Mouse (Mus musculus): ENCODE measurements around the gene Nepro. TPM values are rescaled to one million over a fixed set of nuclear protein-coding genes. Genes with fewer than 3 reads are reported as not detected.

Nepro gene
- polyA plus RNA-seq, 1 experiment from 2014 or later: 10.0 TPM

DNA sequence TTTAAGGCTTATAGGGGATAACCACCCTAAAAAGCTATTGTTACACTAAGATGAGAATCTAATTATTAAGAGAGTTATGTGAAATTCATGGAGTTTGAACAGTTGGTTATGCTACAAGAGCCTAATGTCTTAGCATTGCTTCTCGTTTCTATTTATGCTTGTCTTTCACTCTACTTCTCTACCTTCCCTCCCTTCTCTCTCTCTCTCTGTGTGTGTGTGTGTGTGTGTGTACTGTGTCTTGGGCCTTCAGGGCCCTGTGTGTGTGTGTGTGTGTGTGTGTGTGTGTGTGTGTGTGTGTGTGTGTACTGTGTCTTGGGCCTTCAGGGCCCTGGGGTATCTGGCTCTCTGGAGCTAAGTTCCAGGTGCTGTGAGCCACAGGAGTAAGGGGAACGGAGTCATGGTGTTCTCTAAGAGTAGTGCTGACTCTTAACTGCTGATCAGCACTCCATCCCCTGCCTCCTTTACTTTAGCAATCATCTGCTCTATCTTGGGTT lies 6.9 kb upstream of the Nepro start:
- Histone ChIP-seq H3K4me3 (ENCODE audit: low read depth, low read length) (no peak overlapping the region), H3K36me3 (ENCODE audit: control insufficient read depth, insufficient read depth, low read length) (0 out of 2 replicates have a peak, but pooled peaks cover 3% of the 10 kb centered on the region), H3K4me2 (replicated peaks; ENCODE audit: low read depth, low read length) (no peak overlapping the region), H3K4me1 (ENCODE audit: control insufficient read depth, insufficient read depth, low read length) (no peaks in the 10 kb centered on the region), H3K27me3 (ENCODE audit: control insufficient read depth, insufficient read depth, low read length) (no peaks in the 10 kb centered on the region), H3K27ac (ENCODE audit: low read length) (no peak overlapping the region; the same call in 1 of the 2 replicates), H3K9me3 (ENCODE audit: control insufficient read depth, low read depth, low read length) (no peaks in the 10 kb centered on the region), H3K9ac (replicated peaks; ENCODE audit: low read depth, low read length) (no peak overlapping the region)
- ATAC-seq (ENCODE audit: insufficient number of reproducible peaks, insufficient read depth, low FRiP score, low read depth): no peak
- 71% methylated on average over 2 of the region's 2 CpGs for WGBS

DNA sequence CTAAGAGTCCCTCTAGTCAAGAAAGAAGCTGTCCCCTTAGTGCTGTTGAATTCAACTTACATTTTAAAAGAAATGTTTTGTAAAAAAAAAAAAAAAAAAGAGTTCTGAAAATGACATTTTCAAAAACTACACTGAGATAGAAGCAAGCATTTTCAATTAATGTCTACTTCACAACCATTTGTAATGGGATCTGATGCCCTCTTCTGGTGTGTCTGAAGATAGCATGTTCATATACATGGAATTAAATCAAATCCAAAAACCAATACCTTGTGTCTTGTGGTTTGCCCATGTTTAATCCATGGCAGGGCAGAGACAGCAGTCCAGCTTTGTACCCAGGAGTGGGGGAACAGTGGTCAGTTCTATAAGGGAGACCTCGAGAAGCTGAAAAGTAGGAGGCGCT lies 6.3 kb upstream of the Nepro start:
- Histone ChIP-seq H3K9me3 (ENCODE audit: control insufficient read depth, low read depth, low read length) (no peaks in the 10 kb centered on the region), H3K4me1 (ENCODE audit: control insufficient read depth, insufficient read depth, low read length) (no peaks in the 10 kb centered on the region), H3K9ac (replicated peaks; ENCODE audit: low read depth, low read length) (no peak overlapping the region), H3K4me3 (ENCODE audit: low read depth, low read length) (no peak overlapping the region), H3K27ac (ENCODE audit: low read length) (no peak overlapping the region), H3K4me2 (replicated peaks; ENCODE audit: low read depth, low read length) (no peak overlapping the region), H3K36me3 (ENCODE audit: control insufficient read depth, insufficient read depth, low read length) (0 out of 2 replicates have a peak, but pooled peaks cover 3% of the 10 kb centered on the region), H3K27me3 (ENCODE audit: control insufficient read depth, insufficient read depth, low read length) (no peaks in the 10 kb centered on the region)
- ATAC-seq (ENCODE audit: insufficient number of reproducible peaks, insufficient read depth, low FRiP score, low read depth): no peak
- 77% methylated on average over 2 of the region's 2 CpGs for WGBS

DNA sequence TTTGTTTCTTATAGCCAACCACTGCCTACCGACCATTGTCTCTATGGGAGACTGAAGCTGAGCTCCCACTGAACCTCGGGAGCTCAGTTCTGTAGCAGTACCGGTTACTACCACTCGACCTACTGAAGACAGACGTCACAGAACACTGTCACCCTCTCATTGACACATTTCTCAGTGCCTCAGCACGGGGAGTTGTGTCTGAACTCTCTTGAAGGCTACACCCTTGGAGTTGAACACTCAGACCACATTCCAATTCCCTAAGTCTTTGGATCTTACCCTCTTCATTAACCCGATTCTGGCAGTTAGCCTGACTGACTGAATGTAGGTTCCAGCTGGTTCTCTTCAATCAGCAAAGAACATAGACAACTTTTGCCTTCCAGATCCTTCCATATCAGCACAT lies 4.8 kb upstream of the Nepro start:
- 75% methylated on average over 7 of the region's 7 CpGs for WGBS
- H3K27me3 ChIP-seq (ENCODE audit: control insufficient read depth, insufficient read depth, low read length): no peaks in the 10 kb centered on the region
- H3K4me2 ChIP-seq (replicated peaks; ENCODE audit: low read depth, low read length): no peak overlapping the region
- H3K9me3 ChIP-seq (ENCODE audit: control insufficient read depth, low read depth, low read length): no peaks in the 10 kb centered on the region
- H3K27ac ChIP-seq (ENCODE audit: low read length): no peak overlapping the region
- 0 out of 2 replicates have a peak, but pooled peaks cover 3% of the 10 kb centered on the region for H3K36me3 ChIP-seq (ENCODE audit: control insufficient read depth, insufficient read depth, low read length)
- H3K4me1 ChIP-seq (ENCODE audit: control insufficient read depth, insufficient read depth, low read length): 0 out of 2 replicates have a peak, but pooled peaks cover 4% of the 10 kb centered on the region
- no peak for ATAC-seq (ENCODE audit: insufficient number of reproducible peaks, insufficient read depth, low FRiP score, low read depth)
- H3K4me3 ChIP-seq (ENCODE audit: low read depth, low read length): no peak overlapping the region
- H3K9ac ChIP-seq (replicated peaks; ENCODE audit: low read depth, low read length): no peak overlapping the region

DNA sequence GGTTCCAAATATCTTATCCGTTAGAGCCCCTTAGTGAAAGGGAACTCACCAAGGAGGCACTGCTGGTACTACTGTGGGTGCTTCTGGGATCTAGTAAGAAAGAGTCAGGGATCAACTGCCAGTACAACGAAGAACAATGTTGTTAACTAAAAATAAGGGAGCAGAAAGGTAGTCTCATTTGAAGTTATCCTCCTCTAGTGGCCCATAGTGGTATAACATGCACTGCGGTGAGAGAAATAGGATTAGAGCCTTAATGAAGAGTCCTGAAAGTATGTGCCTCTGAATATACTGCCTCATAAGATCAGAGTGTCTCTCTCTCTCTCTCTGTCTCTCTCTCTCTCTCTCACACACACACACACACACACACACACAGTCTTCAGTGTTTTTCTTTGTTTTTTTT lies 3.6 kb upstream of the Nepro start:
- no peak overlapping the region for H3K4me2 ChIP-seq (replicated peaks; ENCODE audit: low read depth, low read length)
- H3K27me3 ChIP-seq (ENCODE audit: control insufficient read depth, insufficient read depth, low read length): no peaks in the 10 kb centered on the region
- 89% methylated on average over 3 of the region's 3 CpGs for WGBS
- peaks cover 8% of the 10 kb centered on the region; the same call in 1 of the 2 replicates for H3K4me1 ChIP-seq (ENCODE audit: control insufficient read depth, insufficient read depth, low read length)
- H3K27ac ChIP-seq (ENCODE audit: low read length): no peak overlapping the region
- no peak for ATAC-seq (ENCODE audit: insufficient number of reproducible peaks, insufficient read depth, low FRiP score, low read depth)
- no peak overlapping the region for H3K9ac ChIP-seq (replicated peaks; ENCODE audit: low read depth, low read length)
- H3K9me3 ChIP-seq (ENCODE audit: control insufficient read depth, low read depth, low read length): no peaks in the 10 kb centered on the region
- 0 out of 2 replicates have a peak, but pooled peaks cover 3% of the 10 kb centered on the region for H3K36me3 ChIP-seq (ENCODE audit: control insufficient read depth, insufficient read depth, low read length)
- no peak overlapping the region for H3K4me3 ChIP-seq (ENCODE audit: low read depth, low read length)

DNA sequence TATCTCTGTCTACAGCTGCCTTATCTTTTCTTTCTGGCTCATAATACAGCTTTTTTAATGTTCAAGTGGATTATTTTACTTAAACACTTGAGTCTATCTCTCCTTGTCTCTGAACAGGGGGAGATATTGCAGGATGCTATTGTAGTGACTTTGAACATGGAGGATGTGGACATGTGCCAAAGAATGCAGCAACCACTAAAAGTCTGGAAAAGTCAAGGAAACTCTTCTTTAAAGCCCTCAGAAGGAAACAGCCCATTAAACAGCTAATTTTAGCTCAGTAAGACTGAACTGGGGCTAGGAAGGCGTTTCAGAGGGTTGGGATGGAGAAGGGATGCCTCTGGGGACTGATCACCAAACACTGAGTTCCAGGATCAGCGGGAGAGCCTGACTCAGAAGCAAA lies 1.4 kb upstream of the Nepro start:
- peaks cover 14% of the 10 kb centered on the region; the same call in 1 of the 2 replicates for H3K4me1 ChIP-seq (ENCODE audit: control insufficient read depth, insufficient read depth, low read length)
- no peak overlapping the region for H3K9ac ChIP-seq (replicated peaks; ENCODE audit: low read depth, low read length)
- H3K36me3 ChIP-seq (ENCODE audit: control insufficient read depth, insufficient read depth, low read length): peaks cover 4% of the 10 kb centered on the region; the same call in 1 of the 2 replicates
- no peak overlapping the region for H3K4me3 ChIP-seq (ENCODE audit: low read depth, low read length)
- no peak overlapping the region for H3K4me2 ChIP-seq (replicated peaks; ENCODE audit: low read depth, low read length)
- 74% methylated on average over 2 of the region's 2 CpGs for WGBS
- no peaks in the 10 kb centered on the region for H3K27me3 ChIP-seq (ENCODE audit: control insufficient read depth, insufficient read depth, low read length)
- no peaks in the 10 kb centered on the region for H3K9me3 ChIP-seq (ENCODE audit: control insufficient read depth, low read depth, low read length)
- ATAC-seq (ENCODE audit: insufficient number of reproducible peaks, insufficient read depth, low FRiP score, low read depth): no peak
- H3K27ac ChIP-seq (ENCODE audit: low read length): no peak overlapping the region; the same call in 1 of the 2 replicates

DNA sequence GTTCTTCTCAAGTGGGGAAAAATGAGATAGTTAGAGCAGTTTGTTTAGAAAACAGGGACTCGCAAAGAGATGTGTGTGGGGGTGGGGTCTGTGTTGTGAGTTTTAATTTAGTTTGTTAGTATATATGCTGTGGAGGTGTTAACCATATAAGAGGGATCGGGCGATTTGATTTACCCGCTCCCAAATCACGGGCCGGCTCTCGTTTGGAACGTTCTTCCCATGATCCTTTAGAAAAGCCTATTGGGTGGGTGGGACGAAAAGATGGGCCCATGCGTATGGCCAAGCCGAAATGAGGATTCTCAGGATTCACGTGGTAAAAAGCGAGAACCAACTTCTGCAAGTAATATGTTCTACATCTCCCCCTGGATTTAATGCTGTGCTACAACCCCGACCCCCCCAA lies 746 bp downstream of the Nepro start:
- H3K36me3 ChIP-seq (ENCODE audit: control insufficient read depth, insufficient read depth, low read length): peaks cover 13% of the 10 kb centered on the region; the same call in 1 of the 2 replicates
- H3K4me1 ChIP-seq (ENCODE audit: control insufficient read depth, insufficient read depth, low read length): peaks cover 14% of the 10 kb centered on the region; the same call in 1 of the 2 replicates
- under 1% methylated on average over 14 of the region's 14 CpGs for WGBS
- ATAC-seq (ENCODE audit: insufficient number of reproducible peaks, insufficient read depth, low FRiP score, low read depth): peak; percentile 6; the same call in 1 of the 2 replicates
- H3K4me2 ChIP-seq (replicated peaks; ENCODE audit: low read depth, low read length): peak overlapping the region; percentile 72
- no peaks in the 10 kb centered on the region for H3K27me3 ChIP-seq (ENCODE audit: control insufficient read depth, insufficient read depth, low read length)
- H3K27ac ChIP-seq (ENCODE audit: low read length): peak overlapping the region; percentile 89
- peak overlapping the region; percentile 82 for H3K9ac ChIP-seq (replicated peaks; ENCODE audit: low read depth, low read length)
- no peaks in the 10 kb centered on the region for H3K9me3 ChIP-seq (ENCODE audit: control insufficient read depth, low read depth, low read length)
- peak overlapping the region; percentile 52 for H3K4me3 ChIP-seq (ENCODE audit: low read depth, low read length)

DNA sequence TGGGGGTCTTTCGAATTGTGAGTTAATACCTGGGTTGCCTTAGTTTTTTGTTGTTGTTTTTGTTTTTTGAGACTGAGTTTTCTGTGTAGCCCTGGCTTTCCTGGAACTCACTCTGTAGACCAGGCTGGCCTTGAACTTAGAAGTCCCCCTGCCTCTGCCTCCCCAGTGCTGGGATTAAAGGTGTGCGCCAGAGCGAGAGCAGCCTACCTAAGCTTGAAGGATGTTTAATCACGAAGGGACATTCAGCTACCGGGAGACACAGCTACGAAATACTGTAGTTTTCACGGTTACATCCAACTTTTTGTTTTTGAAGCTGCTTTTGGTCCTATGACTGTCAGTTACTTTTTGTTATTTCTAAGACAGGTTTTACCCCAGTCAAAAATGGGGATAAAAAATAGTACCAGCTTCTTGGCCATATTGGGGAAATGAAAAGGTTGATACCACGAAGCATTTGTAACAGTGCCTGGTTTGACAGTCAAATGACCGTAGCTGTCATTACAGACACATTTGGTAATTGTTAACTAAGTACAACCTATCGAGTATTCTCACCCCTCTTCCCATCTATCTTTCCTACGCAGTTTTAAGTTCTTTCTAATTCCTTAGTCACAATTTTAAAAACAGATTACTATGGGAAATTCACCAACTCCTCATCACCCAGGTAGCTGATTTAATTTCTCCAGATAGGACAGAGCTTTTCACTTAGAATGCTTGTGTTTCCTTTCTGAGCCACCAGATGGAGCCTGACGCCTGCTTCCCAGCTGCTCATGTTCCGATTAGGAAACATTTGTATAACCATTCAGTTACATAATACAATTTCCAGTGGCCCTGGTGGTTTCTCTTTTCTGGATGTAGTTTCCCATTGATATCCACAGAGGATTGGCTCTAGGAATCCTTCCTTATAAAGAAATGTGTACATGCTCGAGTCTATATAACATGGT lies 1.5 kb downstream of the Nepro start:
- Histone ChIP-seq H3K4me3 (ENCODE audit: low read depth, low read length) (peak overlapping the region; percentile 52), H3K4me1 (ENCODE audit: control insufficient read depth, insufficient read depth, low read length) (peaks cover 14% of the 10 kb centered on the region; the same call in 1 of the 2 replicates), H3K36me3 (ENCODE audit: control insufficient read depth, insufficient read depth, low read length) (peaks cover 19% of the 10 kb centered on the region; the same call in 1 of the 2 replicates), H3K27ac (ENCODE audit: low read length) (no peak overlapping the region), H3K27me3 (ENCODE audit: control insufficient read depth, insufficient read depth, low read length) (no peaks in the 10 kb centered on the region), H3K4me2 (replicated peaks; ENCODE audit: low read depth, low read length) (peak overlapping the region; percentile 72), H3K9me3 (ENCODE audit: control insufficient read depth, low read depth, low read length) (no peaks in the 10 kb centered on the region), H3K9ac (replicated peaks; ENCODE audit: low read depth, low read length) (peak overlapping the region; percentile 82)
- no peak for ATAC-seq (ENCODE audit: insufficient number of reproducible peaks, insufficient read depth, low FRiP score, low read depth)
- 44% methylated on average over 14 of the region's 14 CpGs for WGBS

DNA sequence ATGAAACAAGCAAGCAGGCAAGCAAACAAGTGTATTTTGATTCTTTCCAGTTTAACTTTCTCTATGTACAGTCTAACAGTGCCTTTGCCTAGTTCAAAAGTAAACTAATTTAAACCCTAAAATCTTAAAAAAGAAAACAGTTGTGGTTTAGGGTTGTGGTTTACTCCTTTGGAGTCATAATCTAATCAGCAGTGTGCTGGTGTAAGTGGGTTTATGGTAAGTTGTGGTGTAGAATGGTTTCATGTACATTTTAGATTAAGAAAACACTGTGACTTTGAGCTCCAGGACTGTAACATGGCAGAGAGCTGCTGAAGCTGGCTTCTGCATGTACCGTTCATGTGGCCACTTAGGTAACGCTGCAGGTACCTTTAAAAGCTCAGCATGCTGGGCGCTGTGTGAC lies 3.4 kb downstream of the Nepro start:
- H3K36me3 ChIP-seq (ENCODE audit: control insufficient read depth, insufficient read depth, low read length): peaks cover 35% of the 10 kb centered on the region
- H3K4me1 ChIP-seq (ENCODE audit: control insufficient read depth, insufficient read depth, low read length): peaks cover 14% of the 10 kb centered on the region; the same call in 1 of the 2 replicates
- no peak for ATAC-seq (ENCODE audit: insufficient number of reproducible peaks, insufficient read depth, low FRiP score, low read depth)
- no peak overlapping the region for H3K4me3 ChIP-seq (ENCODE audit: low read depth, low read length)
- no peaks in the 10 kb centered on the region for H3K9me3 ChIP-seq (ENCODE audit: control insufficient read depth, low read depth, low read length)
- no peak overlapping the region for H3K27ac ChIP-seq (ENCODE audit: low read length)
- WGBS: 95% methylated on average over 3 of the region's 3 CpGs
- no peaks in the 10 kb centered on the region for H3K27me3 ChIP-seq (ENCODE audit: control insufficient read depth, insufficient read depth, low read length)
- H3K4me2 ChIP-seq (replicated peaks; ENCODE audit: low read depth, low read length): no peak overlapping the region
- H3K9ac ChIP-seq (replicated peaks; ENCODE audit: low read depth, low read length): no peak overlapping the region
